Mouse (Mus musculus): ENCODE data around the gene Spcs2. TPM values are rescaled to one million over a fixed set of nuclear protein-coding genes. Genes with fewer than 3 reads are reported as not detected.

The Spcs2 gene
- polyA plus RNA-seq, 1 experiment from 2014 or later: 245 TPM

- WGBS: 83% methylated on average over 8 of the region's 8 CpGs
- H3K4me2 ChIP-seq (ENCODE audit: low read depth, low read length): no peak overlapping the region
Measured at GRCm38 (mm10) chr7:99803535-99803934, 59.7 kb downstream of the Spcs2 start.

GRCm38 (mm10) chr7:99799118-99799517 lies 64.1 kb downstream of the Spcs2 start:
- H3K4me2 ChIP-seq (ENCODE audit: low read depth, low read length): no peak overlapping the region
- 83% methylated on average over 7 of the region's 7 CpGs for WGBS
- no peaks in the 10 kb centered on the region for H3K9me3 ChIP-seq (ENCODE audit: control insufficient read depth, low read length)
- no peaks in the 10 kb centered on the region for H3K36me3 ChIP-seq (ENCODE audit: control insufficient read depth, insufficient read depth, low read length)
- H3K4me3 ChIP-seq (ENCODE audit: low read depth, low read length): no peak overlapping the region
- ATAC-seq (ENCODE audit: low read depth): no peak
- H3K27me3 ChIP-seq (ENCODE audit: control insufficient read depth, insufficient read depth, low read length): no peaks in the 10 kb centered on the region
- peaks cover 17% of the 10 kb centered on the region for H3K4me1 ChIP-seq (ENCODE audit: control insufficient read depth, insufficient read depth, low read length)
- H3K27ac ChIP-seq (ENCODE audit: low read depth, low read length): no peak overlapping the region
- H3K9ac ChIP-seq (replicated peaks; ENCODE audit: low read depth, low read length): no peak overlapping the region

More at GRCm38 (mm10) chr7:99803535-99803934, 59.7 kb downstream of the Spcs2 start:
- H3K9ac ChIP-seq (replicated peaks; ENCODE audit: low read depth, low read length): no peak overlapping the region
- no peak for ATAC-seq (ENCODE audit: low read depth)
- no peaks in the 10 kb centered on the region for H3K9me3 ChIP-seq (ENCODE audit: control insufficient read depth, low read length)
- no peaks in the 10 kb centered on the region for H3K4me1 ChIP-seq (ENCODE audit: control insufficient read depth, insufficient read depth, low read length)
- no peak overlapping the region for H3K27ac ChIP-seq (ENCODE audit: low read depth, low read length)
- no peaks in the 10 kb centered on the region for H3K36me3 ChIP-seq (ENCODE audit: control insufficient read depth, insufficient read depth, low read length)
- no peaks in the 10 kb centered on the region for H3K27me3 ChIP-seq (ENCODE audit: control insufficient read depth, insufficient read depth, low read length)
- no peak overlapping the region for H3K4me3 ChIP-seq (ENCODE audit: low read depth, low read length)

DNA sequence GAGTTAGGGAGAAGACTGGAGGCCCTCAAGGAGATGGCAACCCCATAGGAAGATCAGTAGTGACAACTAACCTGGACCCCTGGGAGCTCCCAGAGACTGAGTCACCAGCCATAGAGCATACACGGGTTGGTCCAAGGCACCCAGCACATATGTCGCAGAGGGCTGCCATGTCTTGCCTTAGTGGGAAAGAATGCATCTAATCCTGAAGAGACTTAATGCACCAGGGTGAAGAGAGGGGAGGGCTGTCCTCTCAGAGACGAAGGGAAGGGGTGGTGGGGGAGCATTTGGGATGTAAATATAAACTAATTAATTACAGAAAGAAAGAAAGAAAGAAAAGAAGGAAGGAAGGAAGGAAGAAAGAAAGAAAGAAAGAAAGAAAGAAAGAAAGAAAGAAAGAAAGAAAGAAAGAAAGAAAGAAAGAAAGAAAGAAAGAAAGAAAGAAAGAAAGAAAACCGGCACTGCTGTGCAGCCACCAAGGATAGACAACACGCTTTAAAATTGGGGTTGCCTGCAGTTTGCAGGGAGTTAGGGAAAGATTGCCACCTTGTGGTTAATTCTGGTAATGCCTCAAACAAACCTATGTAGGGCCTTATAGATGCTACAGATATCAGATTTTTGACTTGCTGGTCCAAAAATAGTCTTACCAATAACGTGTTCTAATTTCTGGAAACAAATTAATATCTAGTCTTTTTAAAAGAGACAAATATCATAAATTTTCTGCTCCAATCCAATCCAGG lies 65.2 kb downstream of the Spcs2 start:
- 34% methylated on average over 6 of the region's 6 CpGs for WGBS
- no peaks in the 10 kb centered on the region for H3K36me3 ChIP-seq (ENCODE audit: control insufficient read depth, insufficient read depth, low read length)
- ATAC-seq (ENCODE audit: low read depth): peak; percentile 67; the same call in 1 of the 2 replicates
- peaks cover 17% of the 10 kb centered on the region for H3K4me1 ChIP-seq (ENCODE audit: control insufficient read depth, insufficient read depth, low read length)
- H3K9ac ChIP-seq (replicated peaks; ENCODE audit: low read depth, low read length): no peak overlapping the region
- no peak overlapping the region for H3K4me3 ChIP-seq (ENCODE audit: low read depth, low read length)
- no peak overlapping the region for H3K4me2 ChIP-seq (ENCODE audit: low read depth, low read length)
- no peaks in the 10 kb centered on the region for H3K27me3 ChIP-seq (ENCODE audit: control insufficient read depth, insufficient read depth, low read length)
- H3K27ac ChIP-seq (ENCODE audit: low read depth, low read length): no peak overlapping the region
- H3K9me3 ChIP-seq (ENCODE audit: control insufficient read depth, low read length): no peaks in the 10 kb centered on the region

DNA sequence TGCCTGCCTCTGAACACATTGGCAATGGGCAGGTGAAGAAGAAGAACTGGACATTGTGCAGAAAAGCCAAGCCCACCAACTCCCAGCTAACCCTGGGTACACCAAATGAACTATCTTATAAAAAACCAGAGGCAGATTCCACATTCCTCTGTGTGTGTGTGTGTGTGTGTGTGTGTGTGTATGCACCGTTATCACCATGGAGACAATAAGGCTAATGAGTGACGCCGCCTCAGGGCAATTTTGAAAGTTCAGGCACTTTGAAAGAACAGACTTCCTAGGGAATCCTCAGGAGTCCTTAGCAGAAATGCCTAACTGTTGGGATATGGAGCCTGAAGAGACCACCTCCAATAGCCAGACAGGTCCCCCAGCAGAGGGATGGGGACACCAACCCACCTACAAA lies 66.0 kb downstream of the Spcs2 start:
- Histone ChIP-seq H3K27ac (ENCODE audit: low read depth, low read length) (no peak overlapping the region), H3K4me2 (ENCODE audit: low read depth, low read length) (no peak overlapping the region), H3K27me3 (ENCODE audit: control insufficient read depth, insufficient read depth, low read length) (no peaks in the 10 kb centered on the region), H3K36me3 (ENCODE audit: control insufficient read depth, insufficient read depth, low read length) (no peaks in the 10 kb centered on the region), H3K4me3 (ENCODE audit: low read depth, low read length) (no peak overlapping the region), H3K9ac (replicated peaks; ENCODE audit: low read depth, low read length) (no peak overlapping the region), H3K9me3 (ENCODE audit: control insufficient read depth, low read length) (no peaks in the 10 kb centered on the region), H3K4me1 (ENCODE audit: control insufficient read depth, insufficient read depth, low read length) (peaks cover 17% of the 10 kb centered on the region)
- no peak for ATAC-seq (ENCODE audit: low read depth)
- 57% methylated on average over 3 of the region's 3 CpGs for WGBS

- peak overlapping the region; percentile 66; the same call in 1 of the 2 replicates for H3K27ac ChIP-seq (ENCODE audit: low read depth, low read length)
- WGBS: 49% methylated on average over 3 of the region's 3 CpGs
- H3K4me2 ChIP-seq (ENCODE audit: low read depth, low read length): no peak overlapping the region
- no peaks in the 10 kb centered on the region for H3K36me3 ChIP-seq (ENCODE audit: control insufficient read depth, insufficient read depth, low read length)
- no peak for ATAC-seq (ENCODE audit: low read depth)
- H3K9ac ChIP-seq (replicated peaks; ENCODE audit: low read depth, low read length): no peak overlapping the region
- H3K9me3 ChIP-seq (ENCODE audit: control insufficient read depth, low read length): no peaks in the 10 kb centered on the region
- peaks cover 17% of the 10 kb centered on the region for H3K4me1 ChIP-seq (ENCODE audit: control insufficient read depth, insufficient read depth, low read length)
- no peaks in the 10 kb centered on the region for H3K27me3 ChIP-seq (ENCODE audit: control insufficient read depth, insufficient read depth, low read length)
- no peak overlapping the region for H3K4me3 ChIP-seq (ENCODE audit: low read depth, low read length)
Measured at GRCm38 (mm10) chr7:99796471-99796870, 66.8 kb downstream of the Spcs2 start.

DNA sequence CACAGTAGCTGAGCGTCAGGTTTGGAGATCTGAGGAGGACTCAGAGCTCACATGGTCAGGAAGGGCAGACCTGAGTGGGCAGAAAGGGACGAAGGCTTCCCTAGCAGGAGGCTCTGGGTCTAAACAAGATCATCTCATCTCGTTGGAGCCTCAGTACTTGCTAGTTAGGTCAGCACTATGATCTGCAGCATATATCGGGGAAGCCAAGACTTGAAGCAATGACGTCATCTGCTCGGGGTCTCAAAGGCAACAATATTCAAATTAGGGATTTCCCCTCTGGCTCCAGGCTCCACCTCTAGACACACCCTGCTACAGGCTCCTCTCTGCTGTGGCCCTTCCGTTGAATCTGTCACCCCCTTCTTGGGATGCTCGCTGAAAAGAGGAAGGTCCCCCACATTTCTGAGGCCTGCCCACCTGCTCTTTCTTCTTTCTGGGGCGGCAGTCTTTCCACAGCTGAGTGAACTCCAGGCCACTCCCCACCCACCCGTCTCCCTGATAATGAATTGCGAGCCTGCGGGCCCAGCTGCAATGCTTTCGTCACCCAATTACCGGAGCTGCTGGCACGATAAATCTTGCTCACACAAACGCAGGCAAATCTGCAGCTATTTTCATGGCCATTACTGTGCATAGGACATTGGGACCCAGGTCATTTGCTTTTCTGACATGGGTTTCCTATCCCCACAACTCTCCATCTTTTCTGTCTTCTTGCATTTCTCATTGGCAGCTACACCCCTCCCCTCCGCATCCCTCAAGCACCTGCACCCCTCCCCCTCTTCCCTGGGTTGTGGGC lies 67.9 kb downstream of the Spcs2 start:
- Histone ChIP-seq H3K4me1 (ENCODE audit: control insufficient read depth, insufficient read depth, low read length) (peaks cover 17% of the 10 kb centered on the region), H3K4me3 (ENCODE audit: low read depth, low read length) (no peak overlapping the region), H3K27me3 (ENCODE audit: control insufficient read depth, insufficient read depth, low read length) (no peaks in the 10 kb centered on the region), H3K4me2 (ENCODE audit: low read depth, low read length) (peak overlapping the region; percentile 19), H3K9ac (replicated peaks; ENCODE audit: low read depth, low read length) (no peak overlapping the region), H3K27ac (ENCODE audit: low read depth, low read length) (peak overlapping the region; percentile 60), H3K36me3 (ENCODE audit: control insufficient read depth, insufficient read depth, low read length) (no peaks in the 10 kb centered on the region), H3K9me3 (ENCODE audit: control insufficient read depth, low read length) (no peaks in the 10 kb centered on the region)
- ATAC-seq (ENCODE audit: low read depth): peak; percentile 73
- 9% methylated on average over 17 of the region's 17 CpGs for WGBS

DNA sequence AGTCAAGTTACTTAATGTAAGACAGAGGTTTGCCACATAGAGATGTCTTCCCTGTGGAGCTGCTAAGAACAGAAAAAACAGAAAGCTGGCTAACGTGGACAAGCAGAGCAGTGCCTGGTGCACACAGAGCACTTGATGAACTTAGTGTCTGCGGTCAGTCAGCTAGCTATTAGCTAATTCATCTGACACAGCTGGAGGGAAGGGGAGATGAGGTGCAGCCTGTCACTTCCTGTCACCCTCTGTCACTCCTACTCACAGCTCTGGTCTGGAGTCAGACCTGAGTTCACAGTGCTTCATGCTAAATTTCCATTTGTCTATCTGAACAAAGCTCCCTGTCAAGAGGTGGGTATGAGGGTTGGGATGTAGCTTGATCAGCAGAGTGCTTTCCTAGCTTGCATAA lies 69.2 kb downstream of the Spcs2 start:
- 70% methylated on average over 2 of the region's 2 CpGs for WGBS
- H3K36me3 ChIP-seq (ENCODE audit: control insufficient read depth, insufficient read depth, low read length): no peaks in the 10 kb centered on the region
- ATAC-seq (ENCODE audit: low read depth): no peak
- H3K27me3 ChIP-seq (ENCODE audit: control insufficient read depth, insufficient read depth, low read length): no peaks in the 10 kb centered on the region
- peaks cover 17% of the 10 kb centered on the region for H3K4me1 ChIP-seq (ENCODE audit: control insufficient read depth, insufficient read depth, low read length)
- H3K9ac ChIP-seq (replicated peaks; ENCODE audit: low read depth, low read length): no peak overlapping the region
- H3K4me2 ChIP-seq (ENCODE audit: low read depth, low read length): no peak overlapping the region
- no peak overlapping the region for H3K27ac ChIP-seq (ENCODE audit: low read depth, low read length)
- no peak overlapping the region for H3K4me3 ChIP-seq (ENCODE audit: low read depth, low read length)
- H3K9me3 ChIP-seq (ENCODE audit: control insufficient read depth, low read length): no peaks in the 10 kb centered on the region

GRCm38 (mm10) chr7:99790816-99791215 lies 72.4 kb downstream of the Spcs2 start:
- Histone ChIP-seq H3K4me3 (ENCODE audit: low read depth, low read length) (no peak overlapping the region), H3K9me3 (ENCODE audit: control insufficient read depth, low read length) (no peaks in the 10 kb centered on the region), H3K27me3 (ENCODE audit: control insufficient read depth, insufficient read depth, low read length) (no peaks in the 10 kb centered on the region), H3K4me1 (ENCODE audit: control insufficient read depth, insufficient read depth, low read length) (peaks cover 9% of the 10 kb centered on the region; the same call in 1 of the 2 replicates), H3K27ac (ENCODE audit: low read depth, low read length) (peak overlapping the region; percentile 68), H3K9ac (replicated peaks; ENCODE audit: low read depth, low read length) (no peak overlapping the region), H3K4me2 (ENCODE audit: low read depth, low read length) (no peak overlapping the region), H3K36me3 (ENCODE audit: control insufficient read depth, insufficient read depth, low read length) (no peaks in the 10 kb centered on the region)
- peak; percentile 52 for ATAC-seq (ENCODE audit: low read depth)
- 43% methylated on average over 10 of the region's 10 CpGs for WGBS

DNA sequence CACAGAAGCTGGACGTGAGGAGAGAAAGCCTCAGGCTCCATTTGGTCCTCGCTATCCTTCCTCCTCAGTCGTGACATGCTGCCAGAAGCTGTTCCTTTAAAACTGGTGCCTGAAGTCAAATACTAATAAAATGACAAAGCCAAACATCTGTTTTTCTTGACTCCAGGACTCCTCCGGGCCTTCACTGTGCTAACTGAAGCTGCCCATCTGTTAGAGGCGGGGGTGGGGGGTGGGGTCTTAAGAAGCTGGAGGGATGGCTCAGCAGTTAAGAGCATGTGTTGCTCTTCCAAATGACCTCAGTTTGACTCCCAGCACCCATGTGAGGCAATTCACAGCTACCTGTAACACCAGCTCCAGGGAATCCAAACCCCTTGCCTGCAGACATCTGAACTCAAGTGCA lies 74.7 kb downstream of the Spcs2 start:
- Histone ChIP-seq H3K9me3 (ENCODE audit: control insufficient read depth, low read length) (no peaks in the 10 kb centered on the region), H3K4me3 (ENCODE audit: low read depth, low read length) (no peak overlapping the region), H3K36me3 (ENCODE audit: control insufficient read depth, insufficient read depth, low read length) (no peaks in the 10 kb centered on the region), H3K27ac (ENCODE audit: low read depth, low read length) (no peak overlapping the region), H3K27me3 (ENCODE audit: control insufficient read depth, insufficient read depth, low read length) (no peaks in the 10 kb centered on the region), H3K4me2 (ENCODE audit: low read depth, low read length) (no peak overlapping the region), H3K4me1 (ENCODE audit: control insufficient read depth, insufficient read depth, low read length) (no peaks in the 10 kb centered on the region), H3K9ac (replicated peaks; ENCODE audit: low read depth, low read length) (no peak overlapping the region)
- ATAC-seq (ENCODE audit: low read depth): no peak
- WGBS: 28% methylated on average over 5 of the region's 5 CpGs
